Mouse (Mus musculus): ENCODE measurements around the gene Glt1d1.

- TF ChIP-seq CTCF (IDR thresholded peaks at IDR 0.05; ENCODE audit: low read depth, low read length): no peak
- no peak for TF ChIP-seq POLR2A (IDR thresholded peaks at IDR 0.05; ENCODE audit: extremely low read depth, insufficient read depth, low read length)
Observed at GRCm38 (mm10) chr5:127705225-127705624, 73.2 kb downstream of the Glt1d1 start.

All from liver, adult 2 months (tissue).